Mouse (Mus musculus) thymus, adult 2 months (tissue): ENCODE results near the gene Agpat2.

Experiments
- CTCF ChIP-seq: fragments of 200-500 bp; IDR thresholded peaks from 2 replicates; pipeline ENCODE4 v1.5.1; 2012; ENCODE audit warnings: mild to moderate bottlenecking, control low read depth, low read length, moderate library complexity, borderline replicate concordance; ENCODE audit not compliant: control insufficient read depth, poor library complexity, insufficient read depth; ENCODE audit errors: extremely low read depth
- POLR2A ChIP-seq: fragments of 200-500 bp; IDR thresholded peaks from 2 replicates; pipeline ENCODE4 v1.6.1; 2012; ENCODE audit warnings: mild to moderate bottlenecking, low read length, control low read depth, moderate library complexity; ENCODE audit not compliant: control insufficient read depth, poor library complexity, insufficient read depth; ENCODE audit errors: extremely low read depth

DNA sequence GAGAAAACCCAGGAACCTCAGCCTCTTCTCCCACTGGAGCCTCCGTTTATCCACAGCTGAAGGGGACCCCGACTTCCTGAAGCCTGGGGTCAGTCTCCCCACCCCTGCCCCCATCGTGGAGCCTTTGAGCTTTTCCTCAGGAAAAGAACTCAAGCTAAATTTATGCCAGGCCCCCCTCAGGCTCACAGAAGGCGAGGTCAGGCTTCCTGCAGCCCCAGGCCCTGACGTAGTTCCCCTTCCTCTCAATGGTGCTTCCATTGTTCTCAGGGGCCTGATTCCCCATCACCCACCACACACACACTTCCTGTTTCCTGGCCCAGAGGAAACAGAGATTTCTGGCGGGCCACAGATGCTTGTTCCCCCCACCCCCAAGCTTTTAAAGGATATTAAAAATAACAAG is 25.8 kb downstream of the Agpat2 start:
- no peak for TF ChIP-seq CTCF
- no peak for TF ChIP-seq POLR2A
